Mouse (Mus musculus) erythroblast, adult 5-6 weeks (primary cell): ENCODE data around the gene Eif1. TPM values are rescaled to one million over a fixed set of nuclear protein-coding genes. Genes with fewer than 3 reads are reported as not detected.
"Not testable (repeated sequence)": the region's sequence is repeated elsewhere in the genome, so short reads cannot be mapped to it uniquely, and the experiment has no call there.

Experiments
- ATAC-seq: replicated peaks from 2 replicates; pipeline ENCODE4 v1.8.0; 2016; ENCODE audit warnings: moderate number of reproducible peaks, mild to moderate bottlenecking, moderate TSS enrichment, inconsistent platforms; ENCODE audit not compliant: poor library complexity, low FRiP score, severe bottlenecking
- total RNA-seq, 2 experiments: library from RNA; stranded (forward) in 1 of 2; stranded (reverse) in 1 of 2; fragments of 150-400 nt in 1 of 2; fragments of 200-764, 138-1000 nt in 1 of 2; gene quantifications; 2 replicates each; pipeline versions ENCODE4 v1.2.3 to v1.2.4; 2015 to 2017; ENCODE audit warnings: low replicate concordance in 2 of 2

The Eif1 gene
- total RNA-seq, 2 experiments from 2014 or later: 168 to 580 TPM

DNA sequence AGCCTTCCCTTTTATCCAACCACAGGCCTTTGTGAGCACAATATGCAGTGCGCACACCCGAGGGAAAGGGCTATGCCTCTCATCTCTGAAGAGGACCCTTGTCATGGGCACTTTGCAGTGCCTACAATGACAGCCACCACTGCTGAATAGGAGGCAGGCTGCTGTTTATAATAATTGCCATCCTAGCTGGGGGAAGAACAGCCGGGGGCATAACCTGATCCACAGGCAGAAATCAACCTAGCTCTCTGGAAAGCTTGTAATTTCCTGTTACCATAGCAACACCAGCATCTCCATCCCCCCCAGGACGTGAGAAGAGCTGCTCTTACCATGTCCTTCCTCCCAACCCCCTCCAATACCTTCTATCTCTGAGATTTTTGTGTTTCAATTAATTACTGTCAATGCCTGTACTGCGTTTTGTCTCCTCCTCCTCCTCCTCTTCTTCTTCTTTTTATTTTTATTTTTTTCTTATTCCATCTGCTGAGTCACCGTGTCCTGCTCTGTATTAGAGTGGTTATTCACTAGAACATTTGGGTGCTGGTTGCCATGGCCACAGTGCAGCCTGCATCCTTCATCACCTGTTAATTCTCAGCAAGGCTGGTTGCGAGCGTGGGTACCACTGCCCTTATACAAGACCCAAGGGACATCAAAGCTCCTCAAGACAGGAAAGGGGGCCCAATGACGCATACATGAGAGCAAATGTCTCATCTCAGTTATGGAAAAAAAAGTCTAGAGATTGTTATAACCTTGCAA is 13.3 kb downstream of the Eif1 start:
- no peak for ATAC-seq

DNA sequence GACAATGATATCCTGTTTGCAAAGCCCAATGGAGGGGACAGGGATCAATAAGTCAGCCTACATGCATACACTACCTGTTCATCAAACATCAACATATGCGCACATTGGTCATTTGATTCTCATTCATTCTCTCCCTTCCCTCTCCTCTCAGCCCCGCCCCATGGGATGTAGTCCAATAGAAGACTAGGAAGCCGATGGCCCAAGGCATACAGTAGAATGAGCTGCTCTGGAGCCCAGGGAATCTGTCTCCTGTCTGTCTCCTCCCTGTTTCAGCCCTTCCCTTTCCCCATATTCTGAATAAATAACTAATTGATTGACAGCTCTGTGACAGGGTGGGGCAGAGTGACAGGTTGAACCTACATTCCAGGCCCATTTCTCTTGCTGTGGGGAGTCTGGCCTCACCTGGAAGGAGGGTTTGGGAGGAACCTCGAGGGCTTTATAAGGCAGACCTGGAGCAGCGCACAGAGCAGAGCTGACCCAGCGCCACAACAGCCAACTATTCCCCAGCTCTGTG is 14.3 kb downstream of the Eif1 start, which contains the start of gene Gast:
Gene Gast (plus strand): TSS at position 464 of the 514 bp plus-strand sequence.
- no peak for ATAC-seq

DNA sequence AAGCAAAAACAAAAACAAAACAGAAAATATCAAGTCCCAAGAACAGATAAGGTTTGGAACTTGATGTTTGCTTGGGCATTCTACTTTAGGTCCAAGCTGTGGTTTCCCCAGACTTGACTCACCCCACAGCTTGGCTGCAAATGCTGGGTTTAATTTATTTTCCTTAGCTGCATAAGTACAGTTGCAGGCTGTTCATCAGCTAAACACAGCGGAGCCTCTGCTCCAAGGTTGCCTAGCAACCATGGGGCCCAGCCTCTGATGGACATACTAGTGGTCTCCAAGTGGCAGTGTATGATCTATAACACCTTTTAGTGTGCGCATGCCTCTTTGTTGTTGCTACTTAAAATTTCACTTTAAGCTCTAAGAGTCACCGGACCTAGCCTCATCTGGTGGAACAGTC is 16.0 kb downstream of the Eif1 start:
- no peak for ATAC-seq

DNA sequence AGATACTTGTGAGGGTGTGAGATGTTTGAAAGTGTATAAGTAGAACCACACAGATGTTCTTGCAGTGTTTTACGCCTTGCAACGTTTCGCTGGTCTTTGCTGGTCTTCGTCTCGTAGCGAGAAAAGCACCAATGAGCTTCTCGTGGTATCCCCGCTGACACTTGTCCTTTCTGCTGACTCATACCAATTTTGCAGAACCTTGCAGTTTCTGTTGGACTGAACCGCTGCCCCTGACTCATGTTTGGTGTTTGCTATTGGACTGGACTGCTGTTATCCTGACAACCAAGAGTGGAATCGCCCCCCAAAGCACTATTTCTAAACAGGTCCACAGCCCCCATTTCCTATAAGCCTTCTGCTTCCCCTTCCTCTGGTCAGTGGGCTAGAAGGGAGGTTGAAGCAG is 24.6 kb downstream of the Eif1 start:
- no peak for ATAC-seq

DNA sequence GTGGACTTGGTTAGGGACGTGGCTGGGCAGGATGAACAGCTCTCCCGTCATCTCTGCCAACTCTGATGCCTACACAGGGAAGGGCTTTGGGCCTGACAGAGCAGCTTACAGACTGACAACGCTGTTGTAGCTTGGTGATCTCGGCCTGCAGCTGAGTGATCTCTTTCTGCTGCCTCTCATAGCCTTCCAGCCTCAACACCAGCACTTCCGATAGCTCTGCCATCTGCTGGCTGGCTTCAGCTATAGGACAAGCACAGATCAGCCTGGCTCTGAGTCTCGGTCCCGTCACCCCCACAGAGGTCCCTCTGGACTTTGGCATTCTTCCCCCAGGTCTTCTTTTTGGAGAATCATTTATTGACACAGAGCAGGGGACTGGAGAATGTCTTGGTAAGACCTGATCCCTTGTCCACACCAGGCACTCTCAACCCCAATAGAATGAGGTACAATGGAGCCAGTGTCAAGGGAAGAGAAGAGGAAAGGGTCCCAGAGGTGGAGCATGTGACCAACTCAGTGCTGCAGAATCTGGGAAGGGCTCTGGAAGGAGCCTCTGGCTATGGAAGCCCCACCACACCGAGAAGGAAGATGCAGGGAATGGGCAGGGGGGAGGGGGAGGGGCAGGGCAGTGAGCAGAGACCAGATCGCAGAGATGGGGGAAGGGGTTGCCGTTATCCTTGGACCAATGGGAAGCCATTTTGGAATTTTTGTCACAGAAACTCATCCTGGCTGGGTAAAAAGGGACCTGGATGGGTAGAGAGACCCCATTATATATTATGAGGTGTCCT is 32.6 kb downstream of the Eif1 start:
- no peak for ATAC-seq

DNA sequence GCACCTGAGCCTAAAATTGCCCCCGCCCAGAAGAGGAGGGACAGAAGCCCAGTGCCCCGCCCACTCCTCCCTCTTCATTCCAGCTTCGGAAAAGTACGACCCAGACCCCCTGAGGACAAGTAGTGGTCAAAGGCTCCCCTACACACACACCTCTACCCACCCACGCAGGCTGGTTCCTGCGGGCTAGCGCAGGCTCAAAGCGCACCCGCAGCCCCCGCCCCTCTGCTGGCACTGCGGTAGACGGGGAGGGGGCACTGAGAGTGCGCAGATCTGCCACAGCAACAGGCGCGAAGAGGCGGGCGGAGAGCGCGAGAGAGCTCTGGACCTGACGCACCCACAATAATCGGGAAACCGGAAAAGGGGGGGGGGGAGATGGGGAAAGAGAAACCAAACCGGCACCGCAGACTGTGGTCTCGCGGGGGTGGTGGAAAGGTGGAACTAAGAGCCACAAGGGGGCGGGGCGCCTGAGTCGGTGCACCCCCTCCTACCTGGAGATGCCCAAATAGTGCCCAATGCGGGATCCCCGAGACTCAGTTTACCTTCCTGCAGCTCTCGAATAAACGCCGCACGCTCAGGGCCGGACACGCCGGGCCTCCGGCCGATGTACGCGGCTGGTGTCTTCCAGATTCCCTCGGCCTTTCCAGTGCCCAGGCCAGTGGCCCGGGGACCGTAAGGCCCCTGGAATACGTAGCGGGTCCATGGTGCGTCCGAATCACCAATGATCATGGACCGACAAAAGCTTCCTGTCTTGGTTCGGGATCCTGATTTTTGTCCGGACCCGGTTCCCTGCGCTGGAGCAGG is 35.7 kb downstream of the Eif1 start:
- no peak for ATAC-seq

DNA sequence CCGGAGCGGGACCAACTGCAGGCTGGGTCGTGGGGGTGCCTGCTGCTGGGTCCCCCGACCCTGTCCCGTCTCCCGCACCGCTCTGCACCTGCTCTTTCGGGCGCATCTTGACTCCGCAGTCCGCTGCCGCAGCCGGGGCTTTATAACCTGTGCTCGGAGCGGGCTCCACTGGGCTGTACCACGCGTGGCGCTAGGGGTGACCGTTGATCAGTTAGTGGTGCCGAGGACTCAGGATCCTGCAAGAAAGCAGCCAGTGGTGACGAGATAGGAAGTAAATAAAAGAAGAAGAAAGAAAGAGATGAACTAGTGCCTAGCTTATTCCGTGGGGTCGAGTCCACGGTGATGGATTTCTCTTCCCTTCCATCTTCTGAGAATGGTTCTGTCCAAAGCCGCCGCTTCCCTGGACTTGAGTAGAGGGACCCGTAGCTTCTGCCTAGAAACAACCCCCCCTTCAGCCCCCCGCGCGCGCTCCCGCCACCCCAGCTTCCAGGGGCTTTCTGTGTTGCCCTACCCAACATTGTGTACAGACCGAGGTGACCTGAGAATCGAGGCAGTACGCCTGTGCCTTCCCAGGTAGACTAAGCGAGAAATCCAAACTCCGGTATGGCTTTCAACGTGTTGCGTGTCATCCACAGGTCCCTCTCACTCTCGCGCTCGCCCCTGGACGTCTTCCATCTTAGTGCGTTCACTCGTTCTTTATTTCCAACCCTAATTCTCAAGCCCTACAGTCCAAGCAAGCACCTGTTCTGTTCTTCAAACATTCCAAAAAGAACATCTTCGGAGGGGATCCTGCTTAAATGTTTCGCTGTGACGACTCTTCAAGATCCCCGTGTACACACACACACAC is 36.5 kb downstream of the Eif1 start, which contains the start of gene Hap1:
Gene Hap1 (minus strand): TSS at position 157 of the 847 bp plus-strand sequence.
- ATAC-seq: no peak

DNA sequence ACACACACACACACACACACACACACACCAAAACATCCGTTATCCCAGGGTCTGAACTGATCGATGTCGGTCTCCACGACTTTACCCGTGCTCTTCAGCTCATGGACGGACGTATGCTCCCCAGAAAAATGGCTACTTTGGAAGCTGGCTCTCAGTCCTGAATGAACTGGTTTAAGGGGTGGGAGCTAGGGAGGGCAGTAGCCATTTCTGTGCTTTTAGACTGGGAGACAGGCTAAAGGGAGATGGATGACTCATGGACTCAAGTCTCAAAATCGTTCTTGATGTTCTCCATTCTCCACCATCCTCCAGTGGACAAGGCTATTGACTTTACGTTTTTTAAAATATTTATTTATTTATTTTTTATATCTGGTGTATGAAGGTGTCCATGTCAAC is 37.1 kb downstream of the Eif1 start:
- ATAC-seq: no peak

DNA sequence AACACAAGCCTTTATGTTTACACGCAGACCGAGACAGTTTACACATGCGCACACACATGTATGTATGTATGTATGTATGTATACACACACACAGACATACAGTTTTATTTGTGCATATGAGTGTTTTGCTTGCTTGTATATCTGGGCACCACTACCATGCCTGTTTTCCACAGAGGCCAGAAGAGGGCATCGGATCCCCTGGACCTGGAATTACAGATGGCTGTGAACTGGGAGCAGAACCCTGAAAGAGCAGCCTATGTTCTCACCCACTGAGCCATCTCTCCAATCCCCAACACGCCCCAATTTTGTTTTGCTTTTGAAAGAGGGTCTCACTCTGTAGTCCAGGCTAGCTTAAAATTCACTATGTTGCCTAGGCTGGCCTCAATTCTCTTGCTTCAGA is 37.7 kb downstream of the Eif1 start:
- ATAC-seq: no peak

DNA sequence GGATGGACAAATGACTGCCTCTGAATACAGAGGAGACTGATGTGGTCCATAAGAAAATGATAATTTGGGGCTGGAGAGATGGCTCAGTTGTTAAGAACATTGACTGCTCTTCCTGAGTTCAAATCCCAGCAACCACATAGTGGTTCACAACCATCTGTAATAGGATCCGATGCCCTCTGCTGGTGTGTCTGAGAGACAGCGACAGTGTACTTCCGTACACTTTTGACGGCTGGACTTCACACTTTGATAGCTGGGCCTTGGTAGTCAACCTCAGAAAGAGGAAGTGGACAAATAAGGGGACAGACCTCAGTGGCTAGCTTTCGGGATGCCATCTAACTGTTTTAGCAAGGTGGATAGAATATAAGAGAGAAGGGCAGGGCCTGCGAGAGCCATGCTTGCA is 40.5 kb downstream of the Eif1 start:
- ATAC-seq: no peak

DNA sequence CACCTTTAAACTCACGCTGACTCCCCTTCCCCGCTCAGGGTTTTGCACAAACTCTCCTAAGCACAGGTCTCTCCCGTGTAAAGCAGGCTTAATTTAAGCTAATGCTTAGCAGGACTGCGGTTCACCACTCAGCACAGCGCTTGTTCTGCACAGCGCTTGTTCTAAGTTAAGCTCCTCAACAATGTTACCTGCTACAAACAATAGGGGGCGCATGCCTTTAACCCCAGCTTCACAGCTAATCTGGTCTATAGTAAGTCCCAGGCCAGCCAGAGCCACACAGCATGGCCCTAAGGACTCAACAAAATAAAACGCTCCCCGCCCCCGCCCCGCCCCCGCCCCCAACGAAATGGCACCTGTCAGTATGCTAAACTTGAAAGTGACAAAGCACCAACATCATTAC is 41.4 kb downstream of the Eif1 start:
- not testable (repeated sequence) for ATAC-seq

DNA sequence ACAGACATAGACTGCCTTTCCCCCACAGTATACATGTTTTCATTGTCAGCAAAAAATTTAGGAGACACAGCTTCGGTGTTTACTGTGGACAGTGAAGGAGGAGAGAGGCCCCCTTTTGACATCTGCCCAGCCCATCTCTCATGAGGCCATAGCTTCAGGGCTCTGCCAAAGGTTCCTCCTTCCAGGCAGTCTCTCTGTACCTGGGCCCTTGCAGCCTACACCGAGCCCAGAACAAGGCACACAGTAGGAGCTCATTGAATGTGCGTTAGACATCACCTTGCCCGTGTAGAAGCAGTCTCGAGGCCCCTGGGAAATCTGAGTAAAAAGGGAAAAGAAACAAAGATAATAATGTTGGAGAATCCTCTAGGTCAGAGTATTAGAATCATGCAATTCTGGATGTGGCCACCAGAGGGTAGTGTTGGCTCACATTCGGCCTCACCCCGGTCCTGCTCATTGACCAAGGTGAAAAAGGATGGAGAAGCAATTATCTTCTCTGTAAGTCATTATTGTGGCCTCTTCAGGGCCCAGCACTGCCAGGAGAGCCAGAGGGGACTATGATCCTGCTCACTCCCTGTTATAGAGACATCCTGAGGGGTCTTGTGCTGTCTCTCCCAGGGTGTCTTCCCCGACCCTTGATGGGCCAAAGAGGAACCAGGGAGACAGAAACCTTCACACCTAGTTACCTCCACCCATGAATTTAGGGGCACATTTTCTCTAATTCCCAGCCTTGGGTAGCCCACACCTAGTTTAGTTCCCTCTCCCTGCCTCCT is 42.7 kb downstream of the Eif1 start:
- ATAC-seq: peak; percentile 78

DNA sequence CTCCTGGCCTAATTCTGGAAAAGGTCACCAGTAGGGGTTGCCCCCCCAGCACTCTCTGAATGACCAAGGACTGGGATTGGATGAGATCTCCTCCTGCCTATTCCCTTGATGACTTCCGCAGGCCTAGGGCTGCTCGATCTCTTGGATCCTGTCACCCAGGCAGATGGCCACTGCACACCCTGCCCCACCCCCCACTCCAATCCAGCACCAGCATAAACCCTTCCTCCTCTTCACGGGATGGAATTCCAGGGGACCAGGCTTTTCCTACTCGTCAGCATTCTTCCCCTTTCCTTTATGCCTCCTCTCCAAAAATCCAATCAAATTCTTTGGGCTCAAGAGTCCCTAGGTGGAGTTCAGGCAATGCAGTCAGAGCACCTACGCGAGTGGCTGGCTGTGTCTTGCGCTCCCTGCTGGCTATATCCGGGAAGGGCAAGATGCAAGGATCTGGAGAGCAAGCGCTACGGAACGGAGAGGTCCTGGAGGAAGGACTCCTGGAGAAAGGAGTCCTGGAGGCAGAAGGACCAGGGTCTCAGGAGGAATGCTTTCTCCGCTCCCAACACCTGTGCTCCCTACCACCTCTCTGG is 43.4 kb downstream of the Eif1 start:
- ATAC-seq: peak; percentile 53; the same call in 1 of the 2 replicates

DNA sequence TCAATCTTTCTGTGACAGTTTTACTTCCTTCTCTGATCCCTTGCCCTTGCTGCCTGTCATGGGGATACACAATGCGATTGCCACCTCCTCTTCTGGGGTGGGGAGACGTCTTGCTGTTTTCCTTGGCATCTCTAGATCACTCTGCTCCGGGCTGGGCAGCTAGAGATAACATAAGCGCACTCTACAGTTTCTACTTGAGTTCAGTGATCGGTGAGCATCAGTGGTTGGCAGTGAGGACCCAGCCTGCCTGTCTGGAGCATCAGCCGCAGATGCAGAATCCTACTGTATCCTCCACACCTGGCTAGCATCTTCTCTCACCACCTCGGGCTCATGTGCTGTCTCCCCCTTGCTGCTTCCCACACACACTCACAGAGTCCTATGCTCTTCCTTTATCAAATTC is 49.5 kb downstream of the Eif1 start:
- ATAC-seq: no peak

DNA sequence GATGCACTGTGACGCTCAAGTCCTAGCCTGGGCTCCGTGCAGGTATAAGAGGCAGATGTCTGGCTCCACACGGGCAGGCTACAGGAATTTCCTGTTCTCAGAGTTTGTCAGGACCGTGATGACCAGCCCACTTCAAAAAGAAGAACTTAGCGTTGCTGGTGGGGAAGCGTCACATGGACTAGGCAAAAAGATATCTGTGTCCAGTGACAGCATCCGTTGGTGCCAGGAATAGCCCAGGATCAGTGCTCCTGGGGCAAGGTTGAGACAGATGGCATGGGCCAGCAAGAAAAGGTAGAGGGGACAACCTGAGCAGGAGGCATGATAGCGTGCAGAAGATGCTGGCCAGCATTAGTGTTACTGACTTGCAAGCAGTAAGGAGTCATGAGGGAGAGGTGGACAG is 50.1 kb downstream of the Eif1 start:
- ATAC-seq: no peak
